Mouse (Mus musculus) embryo, embryonic 10.5 days (tissue): Measurements from ENCODE around the gene B430306N03Rik.
"Not testable (repeated sequence)": the region's sequence is repeated elsewhere in the genome, so short reads cannot be mapped to it uniquely, and the experiment has no call there.

Experiments used
- DNase-seq: peaks from one replicate; pipeline ENCODE4 v3.0.0-alpha.2; 2015; ENCODE audit warnings: low spot score

Gene B430306N03Rik

GRCm38 (mm10) chr17:48315905-48316579 lies at the start of gene B430306N03Rik:
Gene B430306N03Rik, plus strand, starts transcription at chr17:48316141.
- not testable (repeated sequence) for DNase-seq

- peak; percentile 21 for DNase-seq
Measured at GRCm38 (mm10) chr17:48266610-48267304, 49.2 kb upstream of the B430306N03Rik start.

DNA sequence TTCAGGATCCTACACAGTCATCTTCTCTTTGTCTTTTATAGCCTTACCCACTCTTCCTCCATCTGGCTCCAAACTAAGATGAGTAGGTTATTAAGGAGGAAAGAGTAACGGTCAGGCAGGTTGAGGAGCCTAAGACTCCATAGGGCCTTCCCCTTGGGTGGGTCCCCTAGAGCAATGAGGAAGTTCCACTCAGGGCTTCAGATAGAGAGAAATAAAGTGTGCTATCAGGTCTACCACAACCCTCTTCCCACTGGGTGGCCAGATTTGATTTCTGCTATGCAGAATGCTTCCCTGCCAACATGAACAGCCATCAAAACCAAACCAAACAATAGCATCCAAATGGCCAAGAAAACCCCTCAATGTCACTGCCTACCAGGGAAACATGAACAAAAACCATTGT lies 48.4 kb upstream of the B430306N03Rik start:
- no peak for DNase-seq

GRCm38 (mm10) chr17:48268276-48268675 lies 47.7 kb upstream of the B430306N03Rik start:
- DNase-seq: no peak

GRCm38 (mm10) chr17:48269833-48270232 lies 46.1 kb upstream of the B430306N03Rik start:
- DNase-seq: no peak

- DNase-seq: no peak
Measured at GRCm38 (mm10) chr17:48272158-48272557, 43.8 kb upstream of the B430306N03Rik start.

GRCm38 (mm10) chr17:48272598-48272997 lies 43.3 kb upstream of the B430306N03Rik start:
- no peak for DNase-seq

- DNase-seq: no peak
Measured at GRCm38 (mm10) chr17:48274098-48274497, 41.8 kb upstream of the B430306N03Rik start.

DNA sequence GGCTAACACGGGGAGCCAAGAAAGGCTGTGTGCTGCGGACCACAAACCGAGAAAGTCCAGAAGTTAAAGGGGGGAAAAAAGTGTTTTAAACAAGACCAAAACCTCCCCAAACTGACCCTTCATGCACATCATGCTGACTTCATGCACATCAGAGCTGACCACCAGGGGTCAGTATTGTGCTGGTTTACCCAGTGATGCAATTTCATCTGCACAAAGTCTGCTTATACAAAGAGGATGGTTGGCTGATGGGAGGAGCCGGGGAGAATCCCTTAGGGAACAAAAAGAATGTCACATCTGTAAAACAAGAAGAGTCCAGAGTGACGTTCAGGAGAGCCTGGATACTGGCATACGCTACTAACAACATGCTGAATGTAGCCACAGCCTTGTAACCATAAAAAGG lies 41.1 kb upstream of the B430306N03Rik start:
- peak; percentile 91 for DNase-seq

- DNase-seq: no peak
Measured at GRCm38 (mm10) chr17:48275736-48276135, 40.2 kb upstream of the B430306N03Rik start.

DNA sequence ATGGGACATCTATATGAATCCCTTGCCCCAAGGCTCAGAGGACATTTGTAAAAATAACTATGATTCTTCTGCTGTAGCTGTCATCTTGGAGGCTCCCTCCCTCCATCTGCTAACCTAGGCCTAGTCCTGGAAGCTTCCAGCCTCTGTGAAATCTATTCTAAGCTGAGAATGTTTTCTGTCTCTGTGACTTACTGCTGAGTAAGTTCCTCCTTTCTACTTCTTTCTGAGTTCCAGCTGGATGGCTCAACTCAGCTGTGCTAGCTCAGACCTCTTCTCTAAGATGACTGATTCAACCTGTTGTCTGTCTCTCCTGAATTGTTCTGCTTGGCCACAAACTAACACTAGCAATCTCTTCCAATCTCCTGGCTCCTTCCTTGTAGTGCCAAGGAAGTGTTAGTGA lies 37.6 kb upstream of the B430306N03Rik start:
- no peak for DNase-seq

DNA sequence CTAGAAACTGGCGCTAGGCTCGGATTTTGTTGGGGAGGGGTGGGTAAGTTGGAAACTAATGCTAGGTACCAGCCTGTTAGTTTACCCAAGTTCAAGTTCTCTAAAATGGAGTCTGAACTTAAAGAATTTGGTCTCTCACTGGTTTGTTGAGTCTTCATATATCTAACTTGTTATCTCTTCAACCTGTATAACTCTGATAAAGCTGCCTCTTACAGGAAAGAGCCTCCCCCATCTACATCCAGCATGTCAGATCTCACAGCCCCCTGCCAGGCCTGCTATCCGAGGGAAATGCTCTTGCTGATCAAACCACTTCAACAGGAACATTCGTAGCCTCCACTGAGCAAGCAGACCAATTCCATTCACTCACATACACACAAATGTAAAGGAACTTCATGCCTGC lies 36.9 kb upstream of the B430306N03Rik start:
- DNase-seq: no peak

GRCm38 (mm10) chr17:48280943-48281738 lies 34.8 kb upstream of the B430306N03Rik start:
- no peak for DNase-seq

DNA sequence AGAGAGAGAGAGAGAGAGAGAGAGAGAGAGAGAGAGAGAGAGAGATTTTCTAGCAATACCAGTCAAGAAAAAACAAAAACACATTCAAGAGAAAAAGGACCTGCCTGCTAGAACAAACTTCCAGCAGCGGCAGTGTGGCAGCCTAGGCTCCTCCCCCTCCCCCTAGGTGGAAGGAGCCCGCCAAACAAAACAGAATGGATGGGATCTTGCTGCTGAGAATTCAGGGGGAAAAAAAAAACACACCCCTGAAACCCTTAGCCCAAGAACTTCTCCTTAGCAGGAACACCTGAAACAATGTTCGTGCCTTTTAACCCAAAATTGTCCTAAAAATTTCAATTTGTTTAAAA lies 34.2 kb upstream of the B430306N03Rik start:
- DNase-seq: peak; percentile 80

DNA sequence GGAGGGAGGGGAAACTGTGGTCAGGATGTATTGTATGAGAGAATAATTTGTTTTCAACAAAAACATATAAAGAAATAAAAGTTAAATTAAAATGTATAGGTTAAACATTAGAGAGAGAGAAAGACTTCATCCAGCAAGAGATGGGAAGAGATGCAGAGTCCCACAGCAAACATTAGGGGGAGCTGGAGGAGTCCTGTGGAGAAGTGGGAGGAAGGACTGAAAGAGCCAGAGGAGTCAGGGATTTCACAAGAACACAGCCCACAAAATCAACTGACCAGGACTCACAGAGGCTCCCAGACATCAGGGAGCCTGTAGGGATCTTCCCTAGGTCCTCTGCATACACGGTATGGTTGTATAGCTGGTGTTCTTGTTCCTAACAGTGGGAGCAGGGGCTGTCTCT lies 29.2 kb upstream of the B430306N03Rik start:
- no peak for DNase-seq

- peak; percentile 40 for DNase-seq
Measured at GRCm38 (mm10) chr17:48287276-48287675, 28.7 kb upstream of the B430306N03Rik start.

DNA sequence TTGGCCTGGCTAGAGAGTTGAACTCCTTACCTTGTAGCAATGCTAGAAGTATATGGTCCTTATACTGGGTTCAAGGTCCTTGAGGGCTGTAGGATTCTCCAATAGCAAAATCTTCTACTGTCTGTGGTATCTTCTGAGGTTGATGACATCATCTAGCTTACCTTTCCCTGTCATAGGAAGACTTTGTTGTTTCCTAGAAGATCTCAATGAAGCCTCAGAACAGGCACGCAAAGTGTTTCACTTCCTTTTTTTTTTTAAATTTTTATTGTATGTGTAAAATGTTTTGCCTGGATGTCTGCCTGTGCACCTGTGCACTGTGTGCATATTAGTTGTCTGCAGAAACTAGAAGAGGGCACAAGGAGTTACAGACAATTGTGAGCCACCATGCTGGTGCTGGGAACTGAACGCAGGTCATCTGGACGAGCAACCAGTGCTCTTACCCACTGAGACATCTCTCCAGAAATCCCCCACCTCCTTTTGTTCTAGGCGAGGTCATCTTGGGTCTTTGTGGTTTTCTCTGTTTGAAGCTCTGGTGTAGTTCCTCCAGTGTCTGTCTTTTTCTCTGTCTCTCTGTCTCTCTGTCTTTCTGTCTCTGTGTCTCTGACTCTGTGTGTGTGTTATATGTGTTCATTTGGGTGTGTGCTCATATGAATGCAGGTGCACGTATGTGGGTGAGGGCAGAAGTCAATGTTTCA lies 22.3 kb upstream of the B430306N03Rik start:
- DNase-seq: no peak

DNA sequence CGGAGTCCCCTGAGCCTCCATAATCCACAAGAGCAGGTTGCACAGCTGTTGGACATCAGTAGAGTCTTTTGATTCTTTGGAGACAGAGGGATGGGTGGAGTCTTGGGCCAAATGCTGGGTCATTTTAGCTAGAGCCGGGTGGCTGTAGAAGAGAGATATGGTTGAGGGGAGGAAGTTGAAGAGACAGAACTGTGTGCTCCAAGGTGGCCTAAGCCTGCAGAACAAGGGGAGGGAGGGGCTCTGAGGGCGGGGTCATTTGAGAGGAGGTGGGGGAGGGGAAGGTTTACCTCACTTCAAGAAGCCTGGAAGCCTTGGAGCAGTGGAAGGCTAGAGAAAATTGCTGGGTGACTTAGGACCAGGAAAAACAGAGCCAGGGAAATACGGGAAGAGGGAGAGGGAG lies 16.7 kb upstream of the B430306N03Rik start, which contains the start of gene Treml2:
Gene Treml2 (plus strand): TSS at position 296 of the 400 bp plus-strand sequence.
- DNase-seq: peak; percentile 47

DNA sequence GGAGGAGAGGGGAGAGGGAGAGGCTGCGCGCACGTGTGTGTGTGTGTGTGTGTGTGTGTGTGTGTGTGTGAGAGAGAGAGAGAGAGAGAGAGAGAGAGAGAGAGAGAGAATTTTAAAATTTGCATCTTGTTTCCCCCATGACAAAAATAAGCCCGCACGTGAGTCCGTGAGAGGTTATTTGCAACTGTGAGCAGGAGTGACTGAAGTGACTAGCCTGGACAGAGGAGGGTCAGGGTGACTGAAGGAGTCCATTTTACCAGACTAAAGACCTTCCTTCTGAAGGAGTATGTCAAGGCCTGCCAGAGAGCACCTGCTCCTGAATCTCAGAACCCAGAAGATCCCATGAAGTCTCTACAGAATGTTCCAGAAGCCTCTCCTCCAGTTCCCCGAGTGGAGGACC lies 16.2 kb upstream of the B430306N03Rik start:
- no peak for DNase-seq

- no peak for DNase-seq
Measured at GRCm38 (mm10) chr17:48300199-48300598, 15.7 kb upstream of the B430306N03Rik start.

- DNase-seq: no peak
Measured at GRCm38 (mm10) chr17:48300861-48301260, 15.1 kb upstream of the B430306N03Rik start.

DNA sequence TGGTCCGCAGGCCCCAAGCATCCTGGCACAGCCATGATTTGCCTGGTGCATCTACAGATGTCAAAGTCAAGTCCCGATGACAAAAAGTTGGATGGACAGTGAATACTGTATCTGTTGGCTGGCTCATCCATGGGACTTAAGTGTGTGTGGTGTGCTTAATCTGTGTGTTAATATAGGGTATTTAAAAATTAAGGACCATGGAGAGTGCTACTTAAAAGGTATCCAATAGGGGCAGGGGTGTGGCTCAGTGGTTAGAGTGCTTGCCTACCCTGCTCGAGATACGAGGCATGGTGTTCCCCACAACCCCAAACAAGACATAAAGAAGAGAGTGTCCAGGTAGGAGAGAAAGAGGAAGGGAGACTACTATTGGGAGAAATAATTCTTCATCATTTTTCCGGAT lies 14.1 kb upstream of the B430306N03Rik start:
- no peak for DNase-seq
